In the genomic region with DNA sequence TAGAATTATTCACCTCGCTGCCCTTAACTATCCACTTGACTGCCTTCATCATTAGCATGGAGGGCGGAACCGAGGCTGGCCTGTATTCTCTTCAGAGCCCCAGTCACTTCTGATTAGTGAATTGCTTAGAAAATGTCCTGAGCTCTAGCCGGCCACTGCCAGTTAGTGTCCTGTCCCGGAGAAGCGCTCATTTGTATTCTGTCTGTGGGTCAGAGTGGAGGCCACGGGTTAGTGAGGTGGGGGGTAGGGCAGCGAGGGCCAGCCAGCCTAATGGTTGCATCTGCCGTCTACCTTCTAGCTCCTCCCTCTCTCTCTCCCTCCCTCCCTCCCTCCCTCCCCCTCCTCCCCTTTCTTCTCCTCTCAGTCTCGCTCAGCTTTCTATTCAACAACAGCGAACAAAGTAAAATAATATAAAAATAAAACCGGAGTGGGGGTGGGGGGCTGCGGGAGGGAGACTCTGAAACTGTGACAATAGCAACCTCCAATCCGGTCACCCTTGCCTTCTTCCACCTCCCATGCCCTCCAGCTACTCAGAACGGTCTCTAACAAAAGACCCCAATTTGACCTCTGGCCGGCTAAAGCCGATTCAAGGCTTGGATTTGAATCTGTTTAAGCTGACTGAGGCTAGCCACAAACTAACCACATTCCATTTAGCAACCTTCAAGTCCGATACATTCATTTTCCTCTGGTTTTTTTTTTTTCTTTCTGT, we compare ENCODE assay signal across 9 mouse cellular contexts.
A peak's percentile ranks its signal among the peaks of the same experiment; 100 is the strongest.
DNase-seq lines count a peak whose midpoint lies in the region; ATAC-seq and TF ChIP-seq lines count a peak whose summit lies in the region.
"Had no signal": no experiment of that assay in that cellular context is flagged by ENCODE, and none has a peak within 500 bp of the region (broad histone marks: within the 10 kb centered on the region; RNA-seq: fewer than 3 reads in every experiment).

No protein-coding gene starts in this region.

- WGBS in kidney, postnatal 0 days: 6% methylated on average over 18 of the region's 18 CpGs
- 8% methylated on average over 18 of the region's 18 CpGs for WGBS in liver, postnatal 0 days (ENCODE audit: insufficient replicate concordance)

- TF ChIP-seq EP300 in liver, postnatal 0 days (IDR thresholded peaks at IDR 0.05; ENCODE audit: low read depth): no peak

- peak; percentile 47; the same call in 1 of the 2 replicates for ATAC-seq in frontal cortex, adult (ENCODE audit: low TSS enrichment)
- ATAC-seq in kidney, postnatal 0 days (replicated peaks; ENCODE audit: low FRiP score, low read depth): peak; percentile 81
- peak; percentile 83 for ATAC-seq in liver, postnatal 0 days
- ATAC-seq: Patski had no signal

- H3K4me1 ChIP-seq in kidney, postnatal 0 days (replicated peaks; ENCODE audit: insufficient read depth, low read length): peaks cover 6% of the 10 kb centered on the region
- peaks cover 8% of the 10 kb centered on the region for H3K4me1 ChIP-seq in liver, postnatal 0 days (ENCODE audit: insufficient read depth)

- H3K9ac ChIP-seq in kidney, postnatal 0 days (ENCODE audit: low read depth, low read length): peak overlapping the region; percentile 35; the same call in 1 of the 2 replicates
- peak overlapping the region; percentile 56 for H3K9ac ChIP-seq in liver, postnatal 0 days (replicated peaks)

- no peaks in the 10 kb centered on the region for H3K9me3 ChIP-seq in kidney, postnatal 0 days (replicated peaks; ENCODE audit: low read length)
- H3K9me3 ChIP-seq in liver, postnatal 0 days (ENCODE audit: low read length): 0 out of 2 replicates have a peak, but pooled peaks cover 2% of the 10 kb centered on the region

- intact Hi-C loops in left cerebral cortex, postnatal 10 days (cut with DNase I): no loop called here
- intact Hi-C loops in left cerebral cortex, postnatal 36 days (cut with DNase I): loop anchor here (5.0 kb wide), 1 partner anchor 155 kb away; the partner anchor contains the start of gene Klf3

- TF ChIP-seq CTCF in kidney, postnatal 0 days (IDR thresholded peaks at IDR 0.05; ENCODE audit: low read depth): no peak
- TF ChIP-seq CTCF in liver, postnatal 0 days (IDR thresholded peaks at IDR 0.05; ENCODE audit: low read depth): no peak

- peak overlapping the region; percentile 73 for H3K27ac ChIP-seq in kidney, postnatal 0 days
- H3K27ac ChIP-seq in liver, postnatal 0 days (ENCODE audit: low read depth): peak overlapping the region; percentile 56

- peak overlapping the region; percentile 24 for H3K4me3 ChIP-seq in kidney, postnatal 0 days (replicated peaks; ENCODE audit: low read depth, low read length)
- peak overlapping the region; percentile 41 for H3K4me3 ChIP-seq in liver, postnatal 0 days (ENCODE audit: low read depth, low read length)

- H3K4me2 ChIP-seq in kidney, postnatal 0 days (ENCODE audit: low read length): peak overlapping the region; percentile 56
- peak overlapping the region; percentile 65 for H3K4me2 ChIP-seq in liver, postnatal 0 days (ENCODE audit: low read depth, low read length)

- no peaks in the 10 kb centered on the region for H3K36me3 ChIP-seq in kidney, postnatal 0 days (ENCODE audit: insufficient read depth, low read length)
- H3K36me3 ChIP-seq in liver, postnatal 0 days (replicated peaks; ENCODE audit: insufficient read depth, low read length): no peaks in the 10 kb centered on the region

- DNase-seq in left cerebral cortex, postnatal 10 days (ENCODE audit: extremely low spot score in 1 of 2, low spot score in 2 of 2): peak; percentile 20 to 45
- DNase-seq in left cerebral cortex, postnatal 36 days (ENCODE audit: low spot score in 2 of 2): no peak
- DNase-seq in cerebellum, adult 9-11 months: peak; percentile 33
- DNase-seq in kidney, postnatal 0 days (ENCODE audit: low spot score): peak; percentile 52
- DNase-seq in liver, postnatal 0 days: peak; percentile 56
- DNase-seq in right cerebral cortex, postnatal 14 days: peak; percentile 15
- no peak for DNase-seq in gastrocnemius, adult 8-10 months (ENCODE audit: low spot score in 2 of 2)

- no peaks in the 10 kb centered on the region for H3K27me3 ChIP-seq in kidney, postnatal 0 days (ENCODE audit: insufficient read depth, low read length)
- no peaks in the 10 kb centered on the region for H3K27me3 ChIP-seq in liver, postnatal 0 days (ENCODE audit: insufficient read depth, low read length)
- H3K27me3 ChIP-seq: Patski had no signal

Comparison
In these comparisons a context has a peak if more than half of its experiments do, and no peak if none do; other contexts are left out.
1. DNase-seq: peak in left cerebral cortex, postnatal 10 days (2 of 2), cerebellum, adult 9-11 months (single experiment), kidney, postnatal 0 days (single experiment), liver, postnatal 0 days (single experiment) and right cerebral cortex, postnatal 14 days (single experiment); none in left cerebral cortex, postnatal 36 days (0 of 2) and gastrocnemius, adult 8-10 months (0 of 2).
2. Peak in every context shown above with its lines, with median percentiles within 50 percentile points of each other: ATAC-seq.